Mouse (Mus musculus) intestine, embryonic 16.5 days (tissue): ENCODE measurements around the gene Snrpg. TPM values are rescaled to one million over a fixed set of nuclear protein-coding genes. Genes with fewer than 3 reads are reported as not detected.
"Not testable (repeated sequence)": the region's sequence is repeated elsewhere in the genome, so short reads cannot be mapped to it uniquely, and the experiment has no call there.

ENCODE experiments used
- ATAC-seq: fragments of 200-750 bp; cut with Nextera tagmentation; 2 replicates; pipeline ENCODE4 v1.8.0; 2017; ENCODE audit warnings: moderate TSS enrichment, moderate library complexity
- H3K27ac ChIP-seq: fragments of 300-500 bp; sonication (generic); 2 replicates; pipeline ENCODE4 v1.5.1; 2014; ENCODE audit warnings: mild to moderate bottlenecking, low read length
- H3K27me3 ChIP-seq: fragments of 300-500 bp; sonication (generic); replicated peaks from 2 replicates; pipeline ENCODE4 v1.6.1; 2014; ENCODE audit warnings: low read length, control low read depth, mixed read lengths; ENCODE audit not compliant: control insufficient read depth, insufficient read depth
- H3K36me3 ChIP-seq: fragments of 300-500 bp; sonication (generic); 2 replicates; pipeline ENCODE4 v1.6.1; 2014; ENCODE audit warnings: low read length, control low read depth; ENCODE audit not compliant: control insufficient read depth, insufficient read depth
- H3K4me1 ChIP-seq: fragments of 300-500 bp; sonication (generic); 2 replicates; pipeline ENCODE4 v1.6.1; 2014; ENCODE audit warnings: low read length, control low read depth, mixed read lengths; ENCODE audit not compliant: control insufficient read depth, insufficient read depth
- H3K4me2 ChIP-seq: fragments of 300-500 bp; sonication (generic); 2 replicates; pipeline ENCODE4 v1.6.1; 2014; ENCODE audit warnings: low read depth, low read length, control low read depth
- H3K4me3 ChIP-seq: fragments of 300-500 bp; sonication (generic); 2 replicates; pipeline ENCODE4 v1.5.1; 2014; ENCODE audit warnings: mild to moderate bottlenecking, low read length
- H3K9ac ChIP-seq: fragments of 300-500 bp; sonication (generic); 2 replicates; pipeline ENCODE4 v1.6.1; 2014; ENCODE audit warnings: low read depth, low read length
- H3K9me3 ChIP-seq: fragments of 300-500 bp; sonication (generic); 2 replicates; pipeline ENCODE4 v1.6.1; 2016; ENCODE audit warnings: low read length, control low read depth; ENCODE audit not compliant: control insufficient read depth
- WGBS: fragments of 180-500 bp; shearing (Covaris S2); extraction: QIAGEN DNeasy Blood & Tissue Kit; methylation state at CpG from one replicate; pipeline ENCODE4 v1.1.7; 2014; 5-methylcytosine and 5-hydroxymethylcytosine counted together
- polyA plus RNA-seq: library from polyadenylated mRNA; unstranded; fragments of >200 nt; fragmentation: Nextera tagmentation; extraction: Ambion mirVana; gene quantifications from 2 replicates; pipeline ENCODE4 v1.2.1, GENCODE M21; 2015

Snrpg gene
- polyA plus RNA-seq, 1 experiment from 2014 or later: 465 TPM

- ATAC-seq: no peak
- Histone ChIP-seq H3K36me3 (peaks cover 6% of the 10 kb centered on the region), H3K9ac (no peak overlapping the region)
Observed at GRCm38 (mm10) chr6:86378341-86378740, 7.2 kb downstream of the Snrpg start.

GRCm38 (mm10) chr6:86380112-86380511 lies 9.0 kb downstream of the Snrpg start:
- not testable (repeated sequence) for H3K4me1 ChIP-seq, H3K9me3 ChIP-seq, ATAC-seq, H3K9ac ChIP-seq, H3K4me2 ChIP-seq, H3K27ac ChIP-seq, H3K4me3 ChIP-seq, H3K36me3 ChIP-seq, H3K27me3 ChIP-seq
- WGBS: 83% methylated on average over 6 of the region's 8 CpGs

More at GRCm38 (mm10) chr6:86378341-86378740, 7.2 kb downstream of the Snrpg start:
- no peak overlapping the region for H3K27ac ChIP-seq
- no peaks in the 10 kb centered on the region for H3K27me3 ChIP-seq
- no peaks in the 10 kb centered on the region for H3K9me3 ChIP-seq
- no peaks in the 10 kb centered on the region for H3K4me1 ChIP-seq
- WGBS: 88% methylated on average over 3 of the region's 3 CpGs
- H3K4me2 ChIP-seq: no peak overlapping the region
- no peak overlapping the region for H3K4me3 ChIP-seq

DNA sequence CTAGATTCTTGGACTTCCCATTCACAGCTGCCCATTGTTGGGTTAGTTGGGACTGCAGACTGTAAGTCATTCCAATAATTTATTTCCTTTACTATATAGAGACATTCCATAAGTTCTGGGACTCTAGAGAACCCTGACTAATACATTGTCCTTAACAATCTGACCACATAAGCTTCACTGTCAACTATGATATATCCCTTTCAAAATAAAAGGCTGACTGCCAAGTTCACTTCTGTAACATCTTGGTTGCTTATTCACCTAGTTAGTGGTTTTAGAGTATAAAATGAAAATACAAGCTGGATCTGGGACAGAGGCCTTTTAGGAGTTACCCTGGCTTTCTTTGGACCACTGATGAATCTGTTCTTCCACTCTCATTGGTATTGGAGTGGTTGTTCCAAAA lies 11.4 kb downstream of the Snrpg start:
- Histone ChIP-seq H3K27me3 (no peaks in the 10 kb centered on the region), H3K4me1 (no peaks in the 10 kb centered on the region), H3K4me2 (no peak overlapping the region), H3K9ac (no peak overlapping the region), H3K36me3 (peaks cover 8% of the 10 kb centered on the region), H3K4me3 (no peak overlapping the region), H3K27ac (no peak overlapping the region), H3K9me3 (no peaks in the 10 kb centered on the region)
- no peak for ATAC-seq

- ATAC-seq: no peak
- no peak overlapping the region for H3K27ac ChIP-seq
Observed at GRCm38 (mm10) chr6:86383370-86383769, 12.3 kb downstream of the Snrpg start.

GRCm38 (mm10) chr6:86384692-86385091 lies 13.6 kb downstream of the Snrpg start:
- Histone ChIP-seq H3K36me3 (peaks cover 15% of the 10 kb centered on the region; the same call in 1 of the 2 replicates), H3K27ac (no peak overlapping the region), H3K27me3 (no peaks in the 10 kb centered on the region), H3K4me2 (no peak overlapping the region), H3K9ac (no peak overlapping the region), H3K4me3 (no peak overlapping the region), H3K4me1 (no peaks in the 10 kb centered on the region), H3K9me3 (no peaks in the 10 kb centered on the region)
- no peak for ATAC-seq
- 56% methylated on average over 4 of the region's 4 CpGs for WGBS

More at GRCm38 (mm10) chr6:86383370-86383769, 12.3 kb downstream of the Snrpg start:
- H3K4me3 ChIP-seq: no peak overlapping the region
- no peaks in the 10 kb centered on the region for H3K9me3 ChIP-seq
- H3K27me3 ChIP-seq: no peaks in the 10 kb centered on the region
- peaks cover 11% of the 10 kb centered on the region for H3K36me3 ChIP-seq
- 53% methylated on average over 16 of the region's 16 CpGs for WGBS
- H3K9ac ChIP-seq: no peak overlapping the region
- H3K4me2 ChIP-seq: no peak overlapping the region
- H3K4me1 ChIP-seq: no peaks in the 10 kb centered on the region

DNA sequence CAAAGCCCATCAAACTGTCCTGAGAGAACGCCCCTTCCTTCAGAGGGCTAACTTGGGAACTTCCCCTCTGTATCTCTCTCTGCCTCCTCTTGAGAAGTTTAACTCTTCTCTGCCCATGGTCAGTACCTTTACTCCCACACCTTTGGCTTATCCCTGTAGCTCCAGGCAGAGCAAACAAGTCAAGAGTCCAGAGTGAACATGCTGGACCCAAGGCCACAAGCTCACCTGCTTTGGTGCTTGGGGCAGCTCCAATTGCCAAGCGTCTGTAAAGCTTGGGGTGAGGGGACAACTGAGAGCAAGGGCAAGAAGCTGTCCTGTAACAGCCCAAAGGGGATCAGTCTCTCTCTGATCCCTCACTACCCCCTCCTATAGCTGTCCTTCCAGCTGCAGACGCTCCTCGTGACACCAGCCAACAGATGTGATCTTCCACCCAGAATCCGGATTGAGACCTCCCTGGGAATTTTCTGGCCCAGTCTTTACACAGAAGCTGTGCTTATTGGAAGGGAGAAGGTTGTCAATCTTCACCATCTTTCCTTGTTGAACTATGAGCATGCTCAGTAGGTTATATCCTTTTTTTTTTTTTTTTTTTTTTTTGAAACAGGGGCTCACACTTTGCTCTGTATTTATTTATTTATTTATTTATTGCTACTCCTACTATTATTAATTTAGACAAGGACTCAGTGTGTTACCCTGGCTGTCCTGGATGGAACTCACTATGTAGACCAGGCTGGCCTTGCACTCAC lies 14.4 kb downstream of the Snrpg start:
- no peak for ATAC-seq
- WGBS: 82% methylated on average over 5 of the region's 5 CpGs
- H3K4me1 ChIP-seq: no peaks in the 10 kb centered on the region
- H3K9ac ChIP-seq: no peak overlapping the region
- H3K36me3 ChIP-seq: peaks cover 21% of the 10 kb centered on the region
- no peaks in the 10 kb centered on the region for H3K27me3 ChIP-seq
- H3K9me3 ChIP-seq: no peaks in the 10 kb centered on the region
- no peak overlapping the region for H3K27ac ChIP-seq
- H3K4me3 ChIP-seq: no peak overlapping the region
- H3K4me2 ChIP-seq: no peak overlapping the region

GRCm38 (mm10) chr6:86387313-86387712 lies 16.2 kb downstream of the Snrpg start:
- no peak overlapping the region for H3K4me2 ChIP-seq
- no peak overlapping the region for H3K9ac ChIP-seq
- no peak for ATAC-seq
- H3K9me3 ChIP-seq: no peaks in the 10 kb centered on the region
- H3K4me1 ChIP-seq: no peaks in the 10 kb centered on the region
- no peak overlapping the region for H3K4me3 ChIP-seq
- no peaks in the 10 kb centered on the region for H3K27me3 ChIP-seq
- H3K36me3 ChIP-seq: peaks cover 37% of the 10 kb centered on the region
- 83% methylated on average over 12 of the region's 12 CpGs for WGBS
- no peak overlapping the region for H3K27ac ChIP-seq

- Histone ChIP-seq H3K27ac (no peak overlapping the region), H3K9ac (no peak overlapping the region), H3K4me3 (no peak overlapping the region), H3K36me3 (peaks cover 37% of the 10 kb centered on the region), H3K9me3 (no peaks in the 10 kb centered on the region), H3K4me1 (no peaks in the 10 kb centered on the region), H3K27me3 (no peaks in the 10 kb centered on the region), H3K4me2 (no peak overlapping the region)
- WGBS: 76% methylated on average over 18 of the region's 18 CpGs
- ATAC-seq: no peak
Observed at GRCm38 (mm10) chr6:86388461-86388860, 17.4 kb downstream of the Snrpg start.

GRCm38 (mm10) chr6:86391326-86391725 lies 20.2 kb downstream of the Snrpg start:
- ATAC-seq: no peak
- H3K27ac ChIP-seq: no peak overlapping the region
- no peaks in the 10 kb centered on the region for H3K27me3 ChIP-seq
- no peak overlapping the region for H3K4me2 ChIP-seq
- peaks cover 36% of the 10 kb centered on the region for H3K36me3 ChIP-seq
- no peak overlapping the region for H3K4me3 ChIP-seq
- no peak overlapping the region for H3K9ac ChIP-seq
- no peaks in the 10 kb centered on the region for H3K9me3 ChIP-seq
- 92% methylated on average over 5 of the region's 5 CpGs for WGBS
- peaks cover 14% of the 10 kb centered on the region for H3K4me1 ChIP-seq

DNA sequence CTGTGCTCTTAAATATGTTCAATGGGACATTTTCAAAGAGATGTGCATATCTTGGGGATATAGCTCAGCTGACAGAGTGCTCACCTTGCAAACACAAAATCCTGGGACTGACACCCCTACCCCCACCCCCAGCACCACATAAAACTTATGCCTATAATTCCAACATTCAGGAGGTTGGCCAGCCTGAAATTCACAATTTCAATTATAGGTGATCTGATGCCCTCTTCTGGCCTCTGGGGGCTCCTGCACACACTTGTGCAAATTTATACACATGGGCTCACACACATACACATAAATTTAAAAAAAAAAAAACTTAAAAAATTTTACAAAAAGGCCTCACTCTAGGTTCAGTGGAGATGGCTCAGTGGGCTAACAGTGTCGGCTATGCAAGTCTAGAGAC lies 22.1 kb downstream of the Snrpg start:
- no peak overlapping the region for H3K9ac ChIP-seq
- H3K36me3 ChIP-seq: peaks cover 33% of the 10 kb centered on the region
- H3K9me3 ChIP-seq: no peaks in the 10 kb centered on the region
- no peak overlapping the region for H3K4me3 ChIP-seq
- 90% methylated on average over 1 of the region's 1 CpGs for WGBS
- peaks cover 19% of the 10 kb centered on the region for H3K4me1 ChIP-seq
- no peaks in the 10 kb centered on the region for H3K27me3 ChIP-seq
- ATAC-seq: no peak
- no peak overlapping the region for H3K27ac ChIP-seq
- H3K4me2 ChIP-seq: no peak overlapping the region
